Mouse (Mus musculus) cortical plate, adult 2 months (tissue): ENCODE measurements around the gene Ppm1l.

Experiments used
- CTCF ChIP-seq: fragments of 200-500 bp; IDR thresholded peaks from 2 replicates; pipeline ENCODE4 v1.5.1; 2011; ENCODE audit warnings: mild to moderate bottlenecking, control low read depth, low read length; ENCODE audit not compliant: insufficient read depth; ENCODE audit errors: extremely low read depth
- POLR2A ChIP-seq: fragments of 200-500 bp; IDR thresholded peaks from 2 replicates; pipeline ENCODE4 v1.6.1; 2011; ENCODE audit warnings: mild to moderate bottlenecking, low read length, control low read depth; ENCODE audit not compliant: insufficient read depth; ENCODE audit errors: extremely low read depth

DNA sequence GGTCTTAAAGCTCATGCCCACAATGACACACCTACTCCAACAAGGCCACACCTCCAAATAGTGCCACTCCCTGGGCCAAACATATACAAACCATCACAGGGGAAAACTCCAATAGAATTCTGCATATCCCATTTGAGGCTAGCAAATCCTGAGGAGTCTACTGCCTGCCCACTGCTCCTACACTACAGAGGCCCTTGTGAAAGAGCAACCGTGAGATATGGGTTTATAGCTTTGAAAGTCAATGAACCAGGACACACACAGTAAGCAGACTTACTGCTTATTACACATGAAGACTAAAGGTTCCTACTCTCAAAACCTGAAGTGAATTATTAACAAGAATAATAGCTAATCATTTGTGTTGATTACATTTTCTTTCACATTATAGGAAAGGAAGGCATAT lies 267.1 kb downstream of the Ppm1l start:
- TF ChIP-seq CTCF, result no peak
- no peak for TF ChIP-seq POLR2A
